Mouse (Mus musculus) CH12.LX (cell line): Measurements from ENCODE around the gene Gm28038. TPM values are rescaled to one million over a fixed set of nuclear protein-coding genes. Genes with fewer than 3 reads are reported as not detected.

Source experiments
- DNase-seq: peaks from one replicate; pipeline ENCODE4 v3.0.0-alpha.2; 2013; ENCODE audit errors: extremely low read depth
- H3K27ac ChIP-seq: 2 replicates; pipeline ENCODE4 v1.5.1; 2012; ENCODE audit warnings: low read depth, mild to moderate bottlenecking, control low read depth, moderate library complexity; ENCODE audit not compliant: insufficient read depth
- H3K27me3 ChIP-seq: replicated peaks from 2 replicates; pipeline ENCODE3; 2012; ENCODE audit warnings: inconsistent platforms
- H3K36me3 ChIP-seq, 2 experiments: replicated peaks in 1 of 2; 2 replicates each; pipeline versions ENCODE3 to v1.6.1; 2012; ENCODE audit warnings: inconsistent platforms in 1 of 2, low read length in 1 of 2, mild to moderate bottlenecking in 1 of 2, mixed read lengths in 1 of 2, moderate library complexity in 1 of 2; ENCODE audit not compliant: control insufficient read depth in 1 of 2, insufficient read depth in 1 of 2
- H3K4me1 ChIP-seq, 2 experiments: 2 replicates each; pipeline ENCODE4 v1.6.1; 2012; ENCODE audit warnings: inconsistent platforms in 1 of 2, moderate library complexity in 1 of 2; ENCODE audit not compliant: insufficient read depth in 2 of 2, control insufficient read depth in 1 of 2
- H3K4me2 ChIP-seq: 2 replicates; pipeline ENCODE4 v1.6.1; 2012; ENCODE audit warnings: low read depth, mild to moderate bottlenecking, control low read depth; ENCODE audit not compliant: poor library complexity, insufficient read depth, severe bottlenecking
- H3K4me3 ChIP-seq, 3 experiments: fragments of 150-350 bp in 1 of 3; sonication (generic) in 1 of 3; replicated peaks in 1 of 3; 2 replicates each; pipeline versions ENCODE3 to v1.5.1; 2011 to 2012; ENCODE audit warnings: low read depth in 2 of 3, low read length in 2 of 3, mild to moderate bottlenecking in 2 of 3, moderate library complexity in 2 of 3, control low read depth in 1 of 3, improper control_type of control experiment in 1 of 3, inconsistent platforms in 1 of 3, mixed read lengths in 1 of 3; ENCODE audit not compliant: poor library complexity in 1 of 3
- H3K79me2 ChIP-seq: replicated peaks from 2 replicates; pipeline ENCODE4 v1.6.1; 2012; ENCODE audit warnings: mild to moderate bottlenecking, moderate library complexity; ENCODE audit not compliant: control insufficient read depth, poor library complexity, insufficient read depth, severe bottlenecking; ENCODE audit errors: extremely low read depth
- H3K9ac ChIP-seq: 2 replicates; pipeline ENCODE4 v1.6.1; 2012; ENCODE audit warnings: low read depth, mild to moderate bottlenecking, control low read depth, moderate library complexity; ENCODE audit not compliant: insufficient read depth
- H3K9me3 ChIP-seq: replicated peaks from 2 replicates; pipeline ENCODE3; 2012; ENCODE audit warnings: low read length, inconsistent platforms, mixed read lengths
- BHLHE40 ChIP-seq: IDR thresholded peaks from 2 replicates; pipeline ENCODE4 v1.6.1; 2011; ENCODE audit warnings: mild to moderate bottlenecking, low read depth, low read length, improper control_type of control experiment
- CHD2 ChIP-seq: IDR thresholded peaks from 2 replicates; pipeline ENCODE4 v1.6.1; 2011; ENCODE audit warnings: low read length, improper control_type of control experiment
- CTCF ChIP-seq, 2 experiments: IDR thresholded peaks in 1 of 2; conservative IDR thresholded peaks in 1 of 2; 2 replicates each; pipeline ENCODE4 v1.5.1; 2011 to 2012; ENCODE audit warnings: low read depth in 2 of 2, low read length in 2 of 2, improper control_type of control experiment in 1 of 2, inconsistent platforms in 1 of 2, mild to moderate bottlenecking in 1 of 2, moderate library complexity in 1 of 2
- E2F4 ChIP-seq: IDR thresholded peaks from 2 replicates; pipeline ENCODE4 v1.6.1; 2011; ENCODE audit warnings: low read depth, low read length, improper control_type of control experiment; ENCODE audit not compliant: insufficient replicate concordance
- EP300 ChIP-seq: IDR thresholded peaks from 2 replicates; pipeline ENCODE4 v1.6.1; 2011; ENCODE audit warnings: low read length, improper control_type of control experiment
- GABPA ChIP-seq: IDR thresholded peaks from 2 replicates; pipeline ENCODE4 v1.6.1; 2012; ENCODE audit warnings: low read depth, low read length, improper control_type of control experiment, inconsistent platforms; ENCODE audit not compliant: insufficient replicate concordance
- HCFC1 ChIP-seq: IDR thresholded peaks from 2 replicates; pipeline ENCODE4 v1.6.1; 2012; ENCODE audit warnings: low read depth, mild to moderate bottlenecking, inconsistent platforms, low read length, improper control_type of control experiment
- IRF4 ChIP-seq: IDR thresholded peaks from 2 replicates; pipeline ENCODE4 v1.6.1; 2014; ENCODE audit warnings: low read depth, mild to moderate bottlenecking, inconsistent platforms, low read length, improper control_type of control experiment
- JUND ChIP-seq: conservative IDR thresholded peaks from 2 replicates; pipeline ENCODE4 v1.6.1; 2011; ENCODE audit warnings: low read depth, low read length, improper control_type of control experiment
- KAT2A ChIP-seq: IDR thresholded peaks from 2 replicates; pipeline ENCODE4 v1.6.1; 2012; ENCODE audit warnings: low read length, improper control_type of control experiment, inconsistent platforms; ENCODE audit not compliant: insufficient replicate concordance
- MAFK ChIP-seq: IDR thresholded peaks from 2 replicates; pipeline ENCODE4 v1.6.1; 2011; ENCODE audit warnings: low read length, improper control_type of control experiment; ENCODE audit not compliant: insufficient replicate concordance
- MAX ChIP-seq: IDR thresholded peaks from 2 replicates; pipeline ENCODE4 v1.6.1; 2011; ENCODE audit warnings: low read length, improper control_type of control experiment
- MAZ ChIP-seq: IDR thresholded peaks from 2 replicates; pipeline ENCODE4 v1.6.1; 2012; ENCODE audit warnings: low read depth, mild to moderate bottlenecking, inconsistent platforms, low read length, improper control_type of control experiment, moderate library complexity
- MEF2A ChIP-seq: IDR thresholded peaks from 2 replicates; pipeline ENCODE4 v1.6.1; 2014; ENCODE audit warnings: low read depth, mild to moderate bottlenecking, inconsistent platforms, low read length, improper control_type of control experiment, borderline replicate concordance
- MXI1 ChIP-seq: IDR thresholded peaks from 2 replicates; pipeline ENCODE4 v1.6.1; 2011; ENCODE audit warnings: mild to moderate bottlenecking, low read depth, low read length, improper control_type of control experiment
- MYC ChIP-seq: IDR thresholded peaks from 2 replicates; pipeline ENCODE4 v1.6.1; 2011; ENCODE audit warnings: low read depth, mild to moderate bottlenecking, improper control_type of control experiment, low read length
- NELFE ChIP-seq: IDR thresholded peaks from 2 replicates; pipeline ENCODE4 v1.6.1; 2011; ENCODE audit warnings: low read depth, low read length, improper control_type of control experiment
- NRF1 ChIP-seq: IDR thresholded peaks from 2 replicates; pipeline ENCODE4 v1.6.1; 2014; ENCODE audit warnings: low read depth, mild to moderate bottlenecking, inconsistent platforms, low read length, improper control_type of control experiment, moderate library complexity
- PAX5 ChIP-seq: IDR thresholded peaks from 2 replicates; pipeline ENCODE4 v1.6.1; 2012; ENCODE audit warnings: low read length, inconsistent platforms, mixed read lengths
- POLR2A ChIP-seq: IDR thresholded peaks from 2 replicates; pipeline ENCODE4 v1.6.1; 2011; ENCODE audit warnings: low read depth, mild to moderate bottlenecking, improper control_type of control experiment, low read length
- POLR2AphosphoS2 ChIP-seq: IDR thresholded peaks from 2 replicates; pipeline ENCODE4 v1.6.1; 2011; ENCODE audit warnings: low read depth, low read length, improper control_type of control experiment
- RAD21 ChIP-seq: IDR thresholded peaks from 2 replicates; pipeline ENCODE4 v1.6.1; 2011; ENCODE audit warnings: low read depth, mild to moderate bottlenecking, low read length, improper control_type of control experiment, moderate library complexity
- RCOR1 ChIP-seq: conservative IDR thresholded peaks from 2 replicates; pipeline ENCODE4 v1.6.1; 2012; ENCODE audit warnings: low read depth, mild to moderate bottlenecking, inconsistent platforms, low read length, improper control_type of control experiment
- SIN3A ChIP-seq: IDR thresholded peaks from 2 replicates; pipeline ENCODE4 v1.6.1; 2012; ENCODE audit warnings: low read length, improper control_type of control experiment, inconsistent platforms
- SMC3 ChIP-seq: IDR thresholded peaks from 2 replicates; pipeline ENCODE4 v1.6.1; 2011; ENCODE audit warnings: low read depth, low read length, improper control_type of control experiment
- TBP ChIP-seq: conservative IDR thresholded peaks from 2 replicates; pipeline ENCODE4 v1.6.1; 2011; ENCODE audit warnings: low read depth, low read length, improper control_type of control experiment
- TCF12 ChIP-seq: IDR thresholded peaks from 2 replicates; pipeline ENCODE4 v1.6.1; 2014; ENCODE audit warnings: low read depth, mild to moderate bottlenecking, inconsistent platforms, low read length, improper control_type of control experiment
- UBTF ChIP-seq: IDR thresholded peaks from 2 replicates; pipeline ENCODE4 v1.6.1; 2012; ENCODE audit warnings: low read depth, mild to moderate bottlenecking, inconsistent platforms, low read length, improper control_type of control experiment, moderate library complexity
- USF1 ChIP-seq: IDR thresholded peaks from 2 replicates; pipeline ENCODE4 v1.6.1; 2014; ENCODE audit warnings: low read depth, mild to moderate bottlenecking, inconsistent platforms, low read length, improper control_type of control experiment
- USF2 ChIP-seq: conservative IDR thresholded peaks from 2 replicates; pipeline ENCODE4 v1.6.1; 2011; ENCODE audit warnings: low read depth, low read length, improper control_type of control experiment
- ZMIZ1 ChIP-seq: IDR thresholded peaks from 2 replicates; pipeline ENCODE4 v1.6.1; 2012; ENCODE audit warnings: low read depth, mild to moderate bottlenecking, inconsistent platforms, low read length, improper control_type of control experiment
- ZNF384 ChIP-seq: IDR thresholded peaks from 2 replicates; pipeline ENCODE4 v1.6.1; 2012; ENCODE audit warnings: low read depth, low read length, improper control_type of control experiment, inconsistent platforms
- dilution Hi-C: fragments of 300-500 bp; cut with MboI; formaldehyde crosslinking; loops from 2 replicates; pipeline ENCODE4 v1.14.3; 2020; ENCODE audit warnings: low sequenced_read_pairs; ENCODE audit not compliant: extremely low pct_unique_long_range_greater_than_20kb, extremely low pct_ligation_motif_present
- in situ Hi-C: fragments of 300-500 bp; cut with MboI; formaldehyde crosslinking; loops from 3 replicates; pipeline ENCODE4 v1.14.3; 2019; ENCODE audit warnings: low sequenced_read_pairs, low pct_ligation_motif_present, low pct_unique_long_range_greater_than_20kb, mixed read lengths
- polyA plus RNA-seq: library from polyadenylated mRNA; unstranded; fragments of >175 nt; gene quantifications from 2 replicates; pipeline ENCODE4 v1.2.1, GENCODE M21; 2012; ENCODE audit warnings: low read depth; ENCODE audit not compliant: insufficient read length
- total RNA-seq, 2 experiments: library from RNA; depleted of rRNA; stranded (reverse); fragments of 300-350 nt in 1 of 2; fragments of >200 nt in 1 of 2; gene quantifications; 2 replicates each; pipeline ENCODE4 v1.2.3; 2012 to 2014

Gene Gm28038
- total RNA-seq (2012; rRNA removed) (not detected in 2 replicates), total RNA-seq (2014; rRNA removed) (not detected in 2 replicates), polyA plus RNA-seq (7.4 TPM in 1 of 2 replicates, not detected in the other)

- TF ChIP-seq RCOR1 = no peak
- TF ChIP-seq MAZ = no peak
- no peak for TF ChIP-seq MXI1
- TF ChIP-seq SIN3A = no peak
- no peak for TF ChIP-seq POLR2A
- TF ChIP-seq IRF4 = no peak
- no peak for TF ChIP-seq HCFC1
- TF ChIP-seq TBP = no peak
- no peak for TF ChIP-seq UBTF
- TF ChIP-seq GABPA = no peak
- TF ChIP-seq ZNF384 = no peak
- dilution Hi-C loops = no loop called here
Observed at GRCm38 (mm10) chr2:30280743-30281142, at the start of gene Gm28038. TSS of gene Gm28038 (plus strand) at chr2:30281043.

GRCm38 (mm10) chr2:30235593-30235992, 45.2 kb upstream of the Gm28038 start:
- H3K9me3 ChIP-seq = peaks cover 2% of the 10 kb centered on the region
- H3K4me1 ChIP-seq = peaks cover 5 to 29% of the 10 kb centered on the region in 2 experiments; a peak in 3 of 4 replicates
- H3K9ac ChIP-seq = no peak overlapping the region
- peak; percentile 77 for DNase-seq
- no peak overlapping the region for H3K4me3 ChIP-seq
- H3K36me3 ChIP-seq = peaks cover 2 to 13% of the 10 kb centered on the region in 2 experiments
- in situ Hi-C loops = no loop called here
- H3K79me2 ChIP-seq = no peaks in the 10 kb centered on the region
- no peak overlapping the region for H3K27ac ChIP-seq
- no peaks in the 10 kb centered on the region for H3K27me3 ChIP-seq
- dilution Hi-C loops = no loop called here
- no peak overlapping the region for H3K4me2 ChIP-seq
- TF ChIP-seq JUND = no peak
- TF ChIP-seq CHD2 = no peak
- TF ChIP-seq TCF12 = 0 out of 2 replicates have a peak, but pooled peaks have one; percentile 28
- TF ChIP-seq ZMIZ1 = no peak
- TF ChIP-seq BHLHE40 = 0 out of 2 replicates have a peak, but pooled peaks have one; percentile 19
- no peak for TF ChIP-seq ZNF384
- TF ChIP-seq IRF4 = 0 out of 2 replicates have a peak, but pooled peaks have one; percentile 17
- no peak for TF ChIP-seq GABPA
- no peak for TF ChIP-seq TBP
- TF ChIP-seq MXI1 = 0 out of 2 replicates have a peak, but pooled peaks have one; percentile 31
- TF ChIP-seq MAFK = no peak
- no peak for TF ChIP-seq MYC
- no peak for TF ChIP-seq E2F4
- TF ChIP-seq RAD21 = peak; percentile 42
- no peak for TF ChIP-seq KAT2A
- no peak for TF ChIP-seq POLR2A
- peak in 1 of 2 experiments; percentile 52; a peak in 2 of 4 replicates for TF ChIP-seq CTCF (conservative IDR thresholded peaks at IDR 0.05 in 1 of 2, IDR thresholded peaks at IDR 0.05 in 1 of 2; ENCODE audit: low read depth in 2 of 2, low read length in 2 of 2)
- peak; percentile 52 for TF ChIP-seq EP300
- no peak for TF ChIP-seq USF1
- TF ChIP-seq MAX = no peak
- no peak for TF ChIP-seq POLR2AphosphoS2
- TF ChIP-seq USF2 = no peak
- 0 out of 2 replicates have a peak, but pooled peaks have one; percentile 35 for TF ChIP-seq MEF2A
- no peak for TF ChIP-seq NELFE
- peak; percentile 35 for TF ChIP-seq SMC3
- TF ChIP-seq PAX5 = no peak
- TF ChIP-seq NRF1 = no peak

More at GRCm38 (mm10) chr2:30280743-30281142, at the start of gene Gm28038:
- no peak within 1 kb of the TSS for H3K4me2 ChIP-seq
- H3K36me3 ChIP-seq = peaks cover 0 to 57% of the 10 kb centered on the region in 2 experiments
- no peak for DNase-seq
- H3K9ac ChIP-seq = no peak within 1 kb of the TSS
- H3K4me3 ChIP-seq = no peak within 1 kb of the TSS
- peaks cover 8% of the 10 kb centered on the region for H3K79me2 ChIP-seq
- peaks cover 8 to 14% of the 10 kb centered on the region in 2 experiments for H3K4me1 ChIP-seq
- H3K27me3 ChIP-seq = no peaks in the 10 kb centered on the region
- H3K27ac ChIP-seq = no peak within 1 kb of the TSS
- in situ Hi-C loops = no loop called here
- no peaks in the 10 kb centered on the region for H3K9me3 ChIP-seq
